Mouse (Mus musculus): ENCODE data around the gene Ppp1r32. TPM values are rescaled to one million over a fixed set of nuclear protein-coding genes. Genes with fewer than 3 reads are reported as not detected.

Gene Ppp1r32
- total RNA-seq, 2 experiments from 2014 or later: 0.32 to 0.48 TPM

GRCm38 (mm10) chr19:10426793-10427192 is 55.9 kb downstream of the Ppp1r32 start:
- intact Hi-C loops (cut with DNase I): no loop called here
- no peak for DNase-seq

- intact Hi-C loops (cut with DNase I): no loop called here
- DNase-seq: no peak
Measured at GRCm38 (mm10) chr19:10426312-10426711, 56.4 kb downstream of the Ppp1r32 start.

GRCm38 (mm10) chr19:10425484-10426270 is 57.1 kb downstream of the Ppp1r32 start:
- DNase-seq: no peak
- intact Hi-C loops (cut with DNase I): no loop called here

GRCm38 (mm10) chr19:10424751-10425150 is 58.0 kb downstream of the Ppp1r32 start:
- intact Hi-C loops (cut with DNase I): no loop called here

More at GRCm38 (mm10) chr19:10424751-10425150, 58.0 kb downstream of the Ppp1r32 start:
- DNase-seq: no peak

Other genes starting within 250 kb of the Ppp1r32 start
- gene Myrf, start 242.2 kb downstream of the Ppp1r32 start, total RNA-seq (2021): 1 to 10 TPM; 7.6 to 7.7 TPM
- gene Dagla, start 178.1 kb downstream of the Ppp1r32 start, total RNA-seq (2021): 1 to 10 TPM; 3.0 to 3.5 TPM
- 10 to 100 TPM; 35.0 to 39.4 TPM for gene Syt7, start 93.8 kb downstream of the Ppp1r32 start, total RNA-seq (2021)
- gene Lrrc10b, start 25.5 kb downstream of the Ppp1r32 start, total RNA-seq (2021): 1 to 10 TPM; 1.4 to 2.6 TPM
- 10 to 100 TPM; 35.3 to 36.4 TPM for gene Cpsf7, start 42.3 kb upstream of the Ppp1r32 start, total RNA-seq (2021)
- 10 to 100 TPM; 64.1 to 78.7 TPM for gene Sdhaf2, start 43.2 kb upstream of the Ppp1r32 start, total RNA-seq (2021)
- 1 to 10 TPM; 3.9 to 4.7 TPM for gene Tmem216, start 73.3 kb upstream of the Ppp1r32 start, total RNA-seq (2021)
- gene Cyb561a3, start 94.2 kb upstream of the Ppp1r32 start, total RNA-seq (2021): 10 to 100 TPM; 10.2 to 11.3 TPM
- gene Tmem138, start 94.4 kb upstream of the Ppp1r32 start, total RNA-seq (2021): 1 to 10 TPM; 3.2 to 4.4 TPM
- gene Ddb1, start 122.4 kb upstream of the Ppp1r32 start, total RNA-seq (2021): 100 to 1,000 TPM; 181 to 185 TPM
- gene Tkfc, start 122.7 kb upstream of the Ppp1r32 start, total RNA-seq (2021): 10 to 100 TPM in 1 of 2 experiments, 1 to 10 TPM in 1; 8.2 to 10.1 TPM
- gene Vwce, start 151.3 kb upstream of the Ppp1r32 start, total RNA-seq (2021): under 1 TPM in 1 of 2 experiments, not detected in 1; 0.45 TPM
- not detected for gene Pga5, start 195.1 kb upstream of the Ppp1r32 start, total RNA-seq (2021)
- 10 to 100 TPM; 18.6 to 20.0 TPM for gene Vps37c, start 205.8 kb upstream of the Ppp1r32 start, total RNA-seq (2021)

Data from heart, postnatal 14 days (tissue).